21 mouse cellular contexts compared by ENCODE assay signal in the genomic region with DNA sequence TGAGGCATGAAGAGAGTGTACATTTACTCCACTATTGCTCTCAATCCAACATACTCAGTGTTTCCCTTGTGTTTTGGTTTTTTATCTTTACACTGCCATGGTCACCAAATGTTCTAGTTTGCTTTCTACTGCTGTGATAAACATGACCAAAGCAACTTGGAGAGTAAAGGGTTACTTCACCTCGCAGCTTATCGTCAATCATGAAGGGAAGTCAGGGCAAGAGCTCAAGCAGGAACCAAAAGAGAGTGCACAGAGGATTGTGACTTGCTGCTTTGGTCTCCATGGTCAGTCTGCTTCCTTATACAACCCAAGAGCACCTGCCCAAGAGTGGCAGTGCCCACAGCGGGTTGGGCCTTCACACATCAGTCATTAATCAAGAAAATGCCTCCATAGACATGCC.
A peak's percentile ranks its signal among the peaks of the same experiment; 100 is the strongest.
DNase-seq lines count a peak whose midpoint lies in the region; ATAC-seq and TF ChIP-seq lines count a peak whose summit lies in the region.
"Had no signal": no experiment of that assay in that cellular context is flagged by ENCODE, and none has a peak within 500 bp of the region (broad histone marks: within the 10 kb centered on the region; RNA-seq: fewer than 3 reads in every experiment).

No protein-coding gene starts in this region.

- H3K4me3 ChIP-seq in liver, embryonic 14.5 days (ENCODE audit: insufficient read depth in 1 of 2, low read depth in 2 of 2, low read length in 2 of 2) = no peak overlapping the region
- H3K4me3 ChIP-seq: gastrocnemius, adult 2 months; heart, embryonic 12.5 days; hindbrain, embryonic 12.5 days; limb, embryonic 10.5 days; midbrain, embryonic 13.5 days had no signal

- H3K27ac ChIP-seq in liver, embryonic 14.5 days = peak overlapping the region; percentile 83
- H3K27ac ChIP-seq: gastrocnemius, adult 2 months; hindbrain, embryonic 12.5 days; limb, embryonic 10.5 days; macrophage; midbrain, embryonic 13.5 days had no signal

- ATAC-seq in granulocyte monocyte progenitor cell, adult 5-6 weeks (replicated peaks; ENCODE audit: poor library complexity, severe bottlenecking) = peak; percentile 30; the same call in 1 of the 2 replicates
- ATAC-seq in liver, embryonic 14.5 days (ENCODE audit: insufficient read depth) = no peak
- ATAC-seq in megakaryocyte progenitor cell, adult 5-6 weeks (replicated peaks; ENCODE audit: poor library complexity) = peak; percentile 32
- ATAC-seq: forebrain, embryonic 14.5 days; intestine, postnatal 0 days; lung, postnatal 0 days; midbrain, embryonic 13.5 days had no signal

- peaks cover 22 to 24% of the 10 kb centered on the region in 2 experiments for H3K4me1 ChIP-seq in liver, embryonic 14.5 days (replicated peaks; ENCODE audit: control insufficient read depth in 2 of 2, insufficient read depth in 2 of 2, low read length in 1 of 2)
- H3K4me1 ChIP-seq: heart, embryonic 12.5 days; hindbrain, embryonic 12.5 days; limb, embryonic 10.5 days; midbrain, embryonic 13.5 days had no signal

- TF ChIP-seq CTCF in liver, embryonic 14.5 days (IDR thresholded peaks at IDR 0.05; ENCODE audit: low read depth) = no peak

- peak; percentile 73 for DNase-seq in MEL-GATA-1-ER (ENCODE audit: extremely low read depth, low read depth)
- DNase-seq in liver, embryonic 14.5 days (ENCODE audit: low read depth in 3 of 3, low spot score in 3 of 3) = peak; percentile 19 to 35 (median 32)
- no peak for DNase-seq in yolk sac, embryonic 10.5 days (ENCODE audit: low spot score)
- no peak for DNase-seq in gastrocnemius, postnatal 10 days
- DNase-seq in ovary, postnatal 14 days (ENCODE audit: low spot score) = no peak
- DNase-seq: adrenal gland, postnatal 14 days; cerebellum, postnatal 10 days; gastrocnemius, adult 2 months; heart, adult 11 months; heart, postnatal 10 days; layer of hippocampus, adult 9-11 months had no signal

- WGBS in liver, embryonic 14.5 days (ENCODE audit: insufficient replicate concordance) = 11% methylated on average over 3 of the region's 3 CpGs

- H3K9me3 ChIP-seq in liver, embryonic 14.5 days (ENCODE audit: control insufficient read depth, low read length) = no peaks in the 10 kb centered on the region
- H3K9me3 ChIP-seq: heart, embryonic 12.5 days; hindbrain, embryonic 12.5 days; limb, embryonic 10.5 days; midbrain, embryonic 13.5 days had no signal

- peak overlapping the region; percentile 39 for H3K9ac ChIP-seq in liver, embryonic 14.5 days (replicated peaks)
- H3K9ac ChIP-seq: heart, embryonic 12.5 days; hindbrain, embryonic 12.5 days; midbrain, embryonic 13.5 days had no signal

- peaks cover 2% of the 10 kb centered on the region; the same call in 1 of the 2 replicates for H3K36me3 ChIP-seq in liver, embryonic 14.5 days (replicated peaks; ENCODE audit: control insufficient read depth, insufficient read depth, low read depth)
- H3K36me3 ChIP-seq: hindbrain, embryonic 12.5 days; limb, embryonic 10.5 days; midbrain, embryonic 13.5 days had no signal

- TF ChIP-seq EP300 in liver, embryonic 14.5 days (IDR thresholded peaks at IDR 0.05; ENCODE audit: low read depth) = no peak

- no peaks in the 10 kb centered on the region for H3K27me3 ChIP-seq in liver, embryonic 14.5 days (ENCODE audit: control insufficient read depth, insufficient read depth, low read length)
- H3K27me3 ChIP-seq: heart, embryonic 12.5 days; hindbrain, embryonic 12.5 days; midbrain, embryonic 13.5 days had no signal

- peak overlapping the region; percentile 45 for H3K4me2 ChIP-seq in liver, embryonic 14.5 days (ENCODE audit: low read depth)
- H3K4me2 ChIP-seq: heart, embryonic 12.5 days; hindbrain, embryonic 12.5 days; midbrain, embryonic 13.5 days had no signal

Comparison
In these comparisons a context has a peak if more than half of its experiments do, and no peak if none do; other contexts are left out.
1. DNase-seq: peak in MEL-GATA-1-ER (single experiment) and liver, embryonic 14.5 days (3 of 3); none in yolk sac, embryonic 10.5 days (single experiment), gastrocnemius, postnatal 10 days (single experiment) and ovary, postnatal 14 days (single experiment).